Mouse (Mus musculus) liver, embryonic 14.5 days (tissue): ENCODE data around the gene Acads. TPM values are rescaled to one million over a fixed set of nuclear protein-coding genes. Genes with fewer than 3 reads are reported as not detected.
"Not testable (repeated sequence)": the region's sequence is repeated elsewhere in the genome, so short reads cannot be mapped to it uniquely, and the experiment has no call there.

ENCODE experiments used
- ATAC-seq: fragments of 200-750 bp; cut with Nextera tagmentation; 2 replicates; pipeline ENCODE4 v1.8.0; 2017; ENCODE audit warnings: moderate number of reproducible peaks, mild to moderate bottlenecking, moderate library complexity; ENCODE audit not compliant: insufficient read depth
- DNase-seq, 3 experiments: peaks; one replicate each; pipeline ENCODE4 v3.0.0-alpha.2; 2012 to 2013; ENCODE audit warnings: low read depth in 3 of 3, low spot score in 3 of 3
- H3K27ac ChIP-seq: fragments of 300-500 bp; sonication (generic); 2 replicates; pipeline ENCODE4 v1.5.1; 2014; ENCODE audit warnings: moderate library complexity, mild to moderate bottlenecking, control low read depth, inconsistent platforms
- H3K27me3 ChIP-seq: fragments of 300-500 bp; sonication (generic); 2 replicates; pipeline ENCODE4 v1.6.1; 2014; ENCODE audit warnings: mild to moderate bottlenecking, low read length, moderate library complexity; ENCODE audit not compliant: control insufficient read depth, insufficient read depth
- H3K36me3 ChIP-seq: fragments of 300-500 bp; sonication (generic); replicated peaks from 2 replicates; pipeline ENCODE4 v1.6.1; 2014; ENCODE audit warnings: low read depth; ENCODE audit not compliant: control insufficient read depth, insufficient read depth
- H3K4me1 ChIP-seq, 2 experiments: fragments of 200-500 bp in 1 of 2; fragments of 300-500 bp in 1 of 2; sonication (generic) in 1 of 2; replicated peaks; 2 replicates each; pipeline ENCODE4 v1.6.1; 2012 to 2014; ENCODE audit warnings: antibody characterized with exemption in 1 of 2, inconsistent platforms in 1 of 2, low read length in 1 of 2; ENCODE audit not compliant: control insufficient read depth in 2 of 2, insufficient read depth in 2 of 2
- H3K4me2 ChIP-seq: fragments of 300-500 bp; sonication (generic); 2 replicates; pipeline ENCODE4 v1.6.1; 2014; ENCODE audit warnings: low read depth, mild to moderate bottlenecking, control low read depth, moderate library complexity
- H3K4me3 ChIP-seq, 2 experiments: fragments of 200-500 bp in 1 of 2; fragments of 300-500 bp in 1 of 2; sonication (generic) in 1 of 2; 2 replicates each; pipeline ENCODE4 v1.5.1; 2012 to 2014; ENCODE audit warnings: low read depth in 2 of 2, low read length in 2 of 2, mild to moderate bottlenecking in 2 of 2, control low read depth in 1 of 2, inconsistent platforms in 1 of 2, moderate library complexity in 1 of 2; ENCODE audit not compliant: insufficient read depth in 1 of 2
- H3K9ac ChIP-seq: fragments of 300-500 bp; sonication (generic); replicated peaks from 2 replicates; pipeline ENCODE4 v1.6.1; 2014; ENCODE audit warnings: mild to moderate bottlenecking, control low read depth, moderate library complexity
- H3K9me3 ChIP-seq: fragments of 300-500 bp; sonication (generic); 2 replicates; pipeline ENCODE4 v1.6.1; 2016; ENCODE audit warnings: low read length, mixed read lengths; ENCODE audit not compliant: control insufficient read depth
- CTCF ChIP-seq: IDR thresholded peaks from 2 replicates; pipeline ENCODE4 v1.5.1; 2016; ENCODE audit warnings: antibody characterized with exemption, low read depth, control low read depth
- EP300 ChIP-seq: IDR thresholded peaks from 2 replicates; pipeline ENCODE4 v1.6.1; 2016; ENCODE audit warnings: antibody characterized with exemption, low read depth
- WGBS: fragments of 180-500 bp; shearing (Covaris S2); extraction: QIAGEN DNeasy Blood & Tissue Kit; methylation state at CpG from one replicate; pipeline ENCODE4 v1.1.7; 2014; ENCODE audit not compliant: insufficient replicate concordance; 5-methylcytosine and 5-hydroxymethylcytosine counted together
- polyA plus RNA-seq, 2 experiments: library from polyadenylated mRNA; depleted of rRNA in 1 of 2; stranded (reverse) in 1 of 2; unstranded in 1 of 2; fragments of >200 nt; fragmentation: Nextera tagmentation in 1 of 2; extraction: Ambion mirVana in 1 of 2; gene quantifications; 2 replicates each; pipeline versions ENCODE4 v1.2.1 to v1.2.3; 2012 to 2014

Gene Acads
- polyA plus RNA-seq, 2 experiments, result 21.2 to 26.0 TPM

DNA sequence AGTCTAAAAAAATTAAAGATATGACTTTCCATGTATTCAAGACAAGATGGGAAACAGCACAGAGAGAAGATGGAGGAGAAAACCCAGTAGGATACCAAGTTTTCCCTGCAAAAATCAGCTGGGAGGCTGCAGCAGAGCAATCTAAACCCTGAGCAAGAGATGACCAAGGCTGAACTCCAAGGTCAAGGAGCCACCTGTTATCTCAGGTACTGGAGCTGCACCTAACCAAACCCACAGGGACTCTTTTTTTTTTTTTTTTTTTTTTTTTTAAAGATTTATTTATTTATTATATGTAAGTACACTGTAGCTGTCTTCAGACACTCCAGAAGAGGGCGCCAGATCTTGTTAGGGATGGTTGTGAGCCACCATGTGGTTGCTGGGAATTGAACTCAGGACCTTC is 29.7 kb upstream of the Acads start:
- TF ChIP-seq CTCF, result 0 out of 2 replicates have a peak, but pooled peaks have one; percentile 6
- not testable (repeated sequence) for H3K27ac ChIP-seq, H3K4me3 ChIP-seq, DNase-seq, ATAC-seq, H3K4me2 ChIP-seq, H3K27me3 ChIP-seq, H3K9me3 ChIP-seq, H3K9ac ChIP-seq
- Histone ChIP-seq H3K4me1 (peaks cover 0 to 10% of the 10 kb centered on the region in 2 experiments; a peak in 1 of 4 replicates), H3K36me3 (peaks cover 26% of the 10 kb centered on the region)
- WGBS, result no CpG with 5 or more reads among the region's 1 CpGs

DNA sequence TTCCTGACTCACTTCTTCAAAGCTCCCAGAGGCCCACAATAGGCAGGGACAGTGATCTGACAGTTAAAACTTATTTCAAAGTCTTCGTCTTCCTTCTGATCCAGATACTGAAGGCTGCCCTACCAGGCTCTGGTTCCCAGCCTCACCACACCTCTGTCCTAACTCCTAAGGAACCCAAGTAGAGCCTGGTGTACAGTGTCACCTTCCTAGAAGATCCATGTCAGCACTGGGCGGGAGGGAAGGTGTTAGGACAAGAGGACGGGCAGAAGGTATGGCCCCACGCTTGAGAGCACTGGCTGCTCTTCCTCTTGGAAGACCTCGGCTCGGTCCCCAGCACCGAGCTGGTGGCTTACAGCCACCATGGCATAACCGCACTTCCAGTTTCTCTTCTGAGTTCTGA is 29.2 kb upstream of the Acads start:
- no peak overlapping the region for H3K4me2 ChIP-seq
- no peak overlapping the region for H3K4me3 ChIP-seq
- no peaks in the 10 kb centered on the region for H3K27me3 ChIP-seq
- no peak for ATAC-seq
- H3K27ac ChIP-seq, result no peak overlapping the region
- peaks cover 0 to 8% of the 10 kb centered on the region in 2 experiments; a peak in 1 of 4 replicates for H3K4me1 ChIP-seq
- TF ChIP-seq EP300 (no peak), CTCF (no peak)
- H3K9me3 ChIP-seq, result no peaks in the 10 kb centered on the region
- DNase-seq, result no peak
- H3K9ac ChIP-seq, result no peak overlapping the region
- WGBS, result 89% methylated on average over 8 of the region's 8 CpGs
- peaks cover 26% of the 10 kb centered on the region for H3K36me3 ChIP-seq

- H3K9ac ChIP-seq, result no peak overlapping the region
These were observed 28.2 kb upstream of the Acads start for GRCm38 (mm10) chr5:115147388-115147787.

DNA sequence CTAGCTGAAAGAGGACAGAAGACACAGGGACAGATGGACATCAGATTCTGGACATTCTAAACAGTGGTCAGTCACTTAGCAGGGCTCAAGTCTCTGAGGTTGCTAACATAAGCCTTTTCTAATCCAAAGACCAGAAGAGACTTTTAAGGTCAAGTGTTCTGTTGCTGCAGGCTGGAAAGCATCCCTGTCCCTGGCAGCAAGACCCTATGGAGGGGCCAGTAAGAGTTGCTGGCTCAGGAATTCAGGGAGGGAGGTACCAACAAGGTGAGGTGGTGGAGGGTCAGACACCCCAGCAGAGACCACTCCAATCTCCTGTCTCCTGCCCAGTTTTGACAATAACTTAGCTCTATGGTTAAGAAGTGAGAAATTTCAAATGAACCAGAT is 27.6 kb upstream of the Acads start:
- H3K36me3 ChIP-seq, result peaks cover 26% of the 10 kb centered on the region
- no peak overlapping the region for H3K4me2 ChIP-seq
- no peak overlapping the region for H3K4me3 ChIP-seq
- H3K9ac ChIP-seq, result no peak overlapping the region
- H3K9me3 ChIP-seq, result no peaks in the 10 kb centered on the region
- no peaks in the 10 kb centered on the region for H3K27me3 ChIP-seq
- DNase-seq, result no peak
- H3K27ac ChIP-seq, result no peak overlapping the region
- ATAC-seq, result no peak
- H3K4me1 ChIP-seq, result no peaks in the 10 kb centered on the region; a peak in 1 of 4 replicates
- TF ChIP-seq EP300 (no peak), CTCF (no peak)

More at GRCm38 (mm10) chr5:115147388-115147787, 28.2 kb upstream of the Acads start:
- WGBS, result 62% methylated on average over 3 of the region's 3 CpGs
- Histone ChIP-seq H3K4me1 (peaks cover 0 to 3% of the 10 kb centered on the region in 2 experiments; a peak in 1 of 4 replicates), H3K27ac (no peak overlapping the region), H3K9me3 (no peaks in the 10 kb centered on the region), H3K4me2 (no peak overlapping the region), H3K4me3 (no peak overlapping the region), H3K27me3 (no peaks in the 10 kb centered on the region), H3K36me3 (peaks cover 26% of the 10 kb centered on the region)
- DNase-seq, result no peak
- ATAC-seq, result no peak
- TF ChIP-seq EP300, result no peak

- H3K36me3 ChIP-seq, result peaks cover 26% of the 10 kb centered on the region
These were observed 27.0 kb upstream of the Acads start for GRCm38 (mm10) chr5:115145976-115146746.

More at GRCm38 (mm10) chr5:115145976-115146746, 27.0 kb upstream of the Acads start:
- no peak overlapping the region for H3K4me3 ChIP-seq
- no peak overlapping the region for H3K9ac ChIP-seq
- 66% methylated on average over 6 of the region's 6 CpGs for WGBS
- ATAC-seq (no peak), DNase-seq (no peak)
- H3K27ac ChIP-seq, result no peak overlapping the region
- TF ChIP-seq EP300, result no peak
- TF ChIP-seq CTCF, result no peak
- no peaks in the 10 kb centered on the region; a peak in 1 of 4 replicates for H3K4me1 ChIP-seq
- H3K4me2 ChIP-seq, result no peak overlapping the region
- no peaks in the 10 kb centered on the region for H3K27me3 ChIP-seq
- no peaks in the 10 kb centered on the region for H3K9me3 ChIP-seq
